Mouse (Mus musculus): ENCODE measurements around the gene Tigd3. TPM values are rescaled to one million over a fixed set of nuclear protein-coding genes. Genes with fewer than 3 reads are reported as not detected.

Tigd3 gene
- polyA plus RNA-seq, 1 experiment from 2014 or later = 5.7 TPM

GRCm38 (mm10) chr19:5843781-5844691, 49.9 kb downstream of the Tigd3 start:
- Histone ChIP-seq H3K4me3 (ENCODE audit: low read depth, low read length) (peak overlapping the region; percentile 15; the same call in 1 of the 2 replicates), H3K27me3 (ENCODE audit: control insufficient read depth, insufficient read depth, low read length) (no peaks in the 10 kb centered on the region), H3K9ac (ENCODE audit: low read length) (peak overlapping the region; percentile 9; the same call in 1 of the 2 replicates), H3K4me1 (ENCODE audit: control insufficient read depth, insufficient read depth, low read length) (peaks cover 51% of the 10 kb centered on the region), H3K9me3 (ENCODE audit: control insufficient read depth, low read length) (no peaks in the 10 kb centered on the region), H3K4me2 (ENCODE audit: low read depth) (peak overlapping the region; percentile 4; the same call in 1 of the 2 replicates), H3K36me3 (ENCODE audit: control insufficient read depth, insufficient read depth, low read length) (no peaks in the 10 kb centered on the region), H3K27ac (ENCODE audit: low read depth, low read length) (no peak overlapping the region)
- ATAC-seq (ENCODE audit: insufficient read depth, low FRiP score, low TSS enrichment) (no peak), DNase-seq (ENCODE audit: low spot score) (no peak)
- WGBS = 86% methylated on average over 30 of the region's 30 CpGs

GRCm38 (mm10) chr19:5842785-5843730, 50.9 kb downstream of the Tigd3 start:
- DNase-seq (ENCODE audit: low spot score) = no peak
- Histone ChIP-seq H3K4me3 (ENCODE audit: low read depth, low read length) (no peak overlapping the region), H3K27me3 (ENCODE audit: control insufficient read depth, insufficient read depth, low read length) (no peaks in the 10 kb centered on the region), H3K36me3 (ENCODE audit: control insufficient read depth, insufficient read depth, low read length) (no peaks in the 10 kb centered on the region), H3K27ac (ENCODE audit: low read depth, low read length) (0 out of 2 replicates have a peak overlapping the region, but pooled peaks have one; percentile 17), H3K9me3 (ENCODE audit: control insufficient read depth, low read length) (no peaks in the 10 kb centered on the region), H3K9ac (ENCODE audit: low read length) (no peak overlapping the region), H3K4me2 (ENCODE audit: low read depth) (no peak overlapping the region), H3K4me1 (ENCODE audit: control insufficient read depth, insufficient read depth, low read length) (peaks cover 41% of the 10 kb centered on the region)
- no peak for ATAC-seq (ENCODE audit: insufficient read depth, low FRiP score, low TSS enrichment)
- WGBS = 66% methylated on average over 9 of the region's 9 CpGs

- WGBS = 53% methylated on average over 5 of the region's 5 CpGs
- Histone ChIP-seq H3K4me3 (ENCODE audit: low read depth, low read length) (no peak overlapping the region), H3K4me1 (ENCODE audit: control insufficient read depth, insufficient read depth, low read length) (peaks cover 33% of the 10 kb centered on the region), H3K4me2 (ENCODE audit: low read depth) (no peak overlapping the region), H3K9ac (ENCODE audit: low read length) (no peak overlapping the region; the same call in 1 of the 2 replicates), H3K9me3 (ENCODE audit: control insufficient read depth, low read length) (no peaks in the 10 kb centered on the region), H3K36me3 (ENCODE audit: control insufficient read depth, insufficient read depth, low read length) (no peaks in the 10 kb centered on the region), H3K27ac (ENCODE audit: low read depth, low read length) (0 out of 2 replicates have a peak overlapping the region, but pooled peaks have one; percentile 35), H3K27me3 (ENCODE audit: control insufficient read depth, insufficient read depth, low read length) (no peaks in the 10 kb centered on the region)
- DNase-seq (ENCODE audit: low spot score) (no peak), ATAC-seq (ENCODE audit: insufficient read depth, low FRiP score, low TSS enrichment) (no peak)
These were observed 51.8 kb downstream of the Tigd3 start for GRCm38 (mm10) chr19:5841999-5842784.

- Histone ChIP-seq H3K9me3 (ENCODE audit: control insufficient read depth, low read length) (no peaks in the 10 kb centered on the region), H3K27ac (ENCODE audit: low read depth, low read length) (no peak overlapping the region), H3K4me3 (ENCODE audit: low read depth, low read length) (no peak overlapping the region), H3K4me2 (ENCODE audit: low read depth) (no peak overlapping the region), H3K36me3 (ENCODE audit: control insufficient read depth, insufficient read depth, low read length) (no peaks in the 10 kb centered on the region), H3K4me1 (ENCODE audit: control insufficient read depth, insufficient read depth, low read length) (peaks cover 29% of the 10 kb centered on the region), H3K9ac (ENCODE audit: low read length) (no peak overlapping the region), H3K27me3 (ENCODE audit: control insufficient read depth, insufficient read depth, low read length) (no peaks in the 10 kb centered on the region)
- WGBS = 51% methylated on average over 4 of the region's 4 CpGs
- DNase-seq (ENCODE audit: low spot score) (no peak), ATAC-seq (ENCODE audit: insufficient read depth, low FRiP score, low TSS enrichment) (no peak)
These were observed 52.5 kb downstream of the Tigd3 start for GRCm38 (mm10) chr19:5841389-5841946.

Other genes starting within 250 kb of the Tigd3 start
- 17.0 and 19.3 TPM in 2 replicates for gene Sipa1, start 230.4 kb downstream of the Tigd3 start, polyA plus RNA-seq (2014; fragmentation: Nextera tagmentation; extraction: Ambion mirVana)
- gene Map3k11, start 205.4 kb downstream of the Tigd3 start, polyA plus RNA-seq (2014; fragmentation: Nextera tagmentation; extraction: Ambion mirVana) = 21.0 and 22.0 TPM in 2 replicates
- gene Pcnx3, start 205.2 kb downstream of the Tigd3 start, polyA plus RNA-seq (2014; fragmentation: Nextera tagmentation; extraction: Ambion mirVana) = 26.9 and 27.7 TPM in 2 replicates
- gene Kcnk7, start 189.8 kb downstream of the Tigd3 start, polyA plus RNA-seq (2014; fragmentation: Nextera tagmentation; extraction: Ambion mirVana) = not detected in 2 replicates
- gene Ehbp1l1, start 167.8 kb downstream of the Tigd3 start, polyA plus RNA-seq (2014; fragmentation: Nextera tagmentation; extraction: Ambion mirVana) = 5.1 and 6.8 TPM in 2 replicates
- gene Fam89b, start 164.5 kb downstream of the Tigd3 start, polyA plus RNA-seq (2014; fragmentation: Nextera tagmentation; extraction: Ambion mirVana) = 167 and 184 TPM in 2 replicates
- gene Ltbp3, start 153.2 kb downstream of the Tigd3 start, polyA plus RNA-seq (2014; fragmentation: Nextera tagmentation; extraction: Ambion mirVana) = 5.2 and 9.7 TPM in 2 replicates
- 63.9 and 67.4 TPM in 2 replicates for gene Scyl1, start 122.7 kb downstream of the Tigd3 start, polyA plus RNA-seq (2014; fragmentation: Nextera tagmentation; extraction: Ambion mirVana)
- 19.9 and 20.7 TPM in 2 replicates for gene Frmd8, start 18.9 kb downstream of the Tigd3 start, polyA plus RNA-seq (2014; fragmentation: Nextera tagmentation; extraction: Ambion mirVana)
- gene Slc25a45, start 16.3 kb downstream of the Tigd3 start, polyA plus RNA-seq (2014; fragmentation: Nextera tagmentation; extraction: Ambion mirVana) = 0.74 and 1.7 TPM in 2 replicates
- gene Dpf2, start 18.9 kb upstream of the Tigd3 start, polyA plus RNA-seq (2014; fragmentation: Nextera tagmentation; extraction: Ambion mirVana) = 195 and 225 TPM in 2 replicates
- 3.9 and 4.0 TPM in 2 replicates for gene Cdc42ep2, start 30.7 kb upstream of the Tigd3 start, polyA plus RNA-seq (2014; fragmentation: Nextera tagmentation; extraction: Ambion mirVana)
- 75.2 and 79.9 TPM in 2 replicates for gene Pola2, start 70.1 kb upstream of the Tigd3 start, polyA plus RNA-seq (2014; fragmentation: Nextera tagmentation; extraction: Ambion mirVana)
- not detected in 2 replicates for gene Slc22a20, start 92.0 kb upstream of the Tigd3 start, polyA plus RNA-seq (2014; fragmentation: Nextera tagmentation; extraction: Ambion mirVana)
- gene Capn1, start 121.7 kb upstream of the Tigd3 start, polyA plus RNA-seq (2014; fragmentation: Nextera tagmentation; extraction: Ambion mirVana) = 3.4 and 4.4 TPM in 2 replicates
- gene Syvn1, start 152.4 kb upstream of the Tigd3 start, polyA plus RNA-seq (2014; fragmentation: Nextera tagmentation; extraction: Ambion mirVana) = 34.4 and 36.7 TPM in 2 replicates
- gene Mrpl49, start 163.6 kb upstream of the Tigd3 start, polyA plus RNA-seq (2014; fragmentation: Nextera tagmentation; extraction: Ambion mirVana) = 81.9 and 84.8 TPM in 2 replicates
- 789 and 790 TPM in 2 replicates for gene Fau, start 163.7 kb upstream of the Tigd3 start, polyA plus RNA-seq (2014; fragmentation: Nextera tagmentation; extraction: Ambion mirVana)
- 36.7 and 40.0 TPM in 2 replicates for gene Znhit2, start 167.0 kb upstream of the Tigd3 start, polyA plus RNA-seq (2014; fragmentation: Nextera tagmentation; extraction: Ambion mirVana)
- gene Tm7sf2, start 174.2 kb upstream of the Tigd3 start, polyA plus RNA-seq (2014; fragmentation: Nextera tagmentation; extraction: Ambion mirVana) = 39.6 and 42.9 TPM in 2 replicates
- 59.1 and 61.2 TPM in 2 replicates for gene Vps51, start 183.1 kb upstream of the Tigd3 start, polyA plus RNA-seq (2014; fragmentation: Nextera tagmentation; extraction: Ambion mirVana)
- gene Tmem262, start 185.9 kb upstream of the Tigd3 start, polyA plus RNA-seq (2014; fragmentation: Nextera tagmentation; extraction: Ambion mirVana) = not detected in 2 replicates
- 0.88 and 1.3 TPM in 2 replicates for gene Gm28374, start 188.1 kb upstream of the Tigd3 start, polyA plus RNA-seq (2014; fragmentation: Nextera tagmentation; extraction: Ambion mirVana)
- 74.3 and 76.8 TPM in 2 replicates for gene Zfpl1, start 190.8 kb upstream of the Tigd3 start, polyA plus RNA-seq (2014; fragmentation: Nextera tagmentation; extraction: Ambion mirVana)
- gene Cdca5, start 190.8 kb upstream of the Tigd3 start, polyA plus RNA-seq (2014; fragmentation: Nextera tagmentation; extraction: Ambion mirVana) = 46.0 and 48.4 TPM in 2 replicates
- not detected in 2 replicates for gene AC131692.1, start 200.3 kb upstream of the Tigd3 start, polyA plus RNA-seq (2014; fragmentation: Nextera tagmentation; extraction: Ambion mirVana)
- 0.53 and 0.77 TPM in 2 replicates for gene Naaladl1, start 211.6 kb upstream of the Tigd3 start, polyA plus RNA-seq (2014; fragmentation: Nextera tagmentation; extraction: Ambion mirVana)
- 62.6 and 66.1 TPM in 2 replicates for gene Sac3d1, start 224.5 kb upstream of the Tigd3 start, polyA plus RNA-seq (2014; fragmentation: Nextera tagmentation; extraction: Ambion mirVana)
- 34.5 and 36.9 TPM in 2 replicates for gene Snx15, start 234.2 kb upstream of the Tigd3 start, polyA plus RNA-seq (2014; fragmentation: Nextera tagmentation; extraction: Ambion mirVana)
- gene Batf2, start 246.8 kb upstream of the Tigd3 start, polyA plus RNA-seq (2014; fragmentation: Nextera tagmentation; extraction: Ambion mirVana) = not detected in 2 replicates
- gene Arl2, start 247.4 kb upstream of the Tigd3 start, polyA plus RNA-seq (2014; fragmentation: Nextera tagmentation; extraction: Ambion mirVana) = 82.6 and 95.1 TPM in 2 replicates

Measured in neural tube, embryonic 11.5 days (tissue).